Mouse (Mus musculus): ENCODE results near the gene Pxk. TPM values are rescaled to one million over a fixed set of nuclear protein-coding genes. Genes with fewer than 3 reads are reported as not detected.
A peak's percentile ranks its signal among the peaks of the same experiment; 100 is the strongest.
"Not testable (repeated sequence)": the region's sequence is repeated elsewhere in the genome, so short reads cannot be mapped to it uniquely, and the experiment has no call there.

The Pxk gene
- polyA plus RNA-seq, 1 experiment: 45.6 TPM

GRCm38 (mm10) chr14:8117371-8117770 is 19.4 kb downstream of the Pxk start:
- Histone ChIP-seq H3K4me3 (ENCODE audit: insufficient read depth, low read length) (no peak overlapping the region), H3K27ac (ENCODE audit: insufficient read depth, low read length) (no peak overlapping the region), H3K4me1 (ENCODE audit: control insufficient read depth, insufficient read depth, low read length) (peaks cover 2% of the 10 kb centered on the region; the same call in 1 of the 2 replicates)
- TF ChIP-seq POLR2A (IDR thresholded peaks at IDR 0.05; ENCODE audit: low read depth, low read length) (no peak), CTCF (IDR thresholded peaks at IDR 0.05; ENCODE audit: borderline replicate concordance, insufficient read depth, low read length) (no peak)

DNA sequence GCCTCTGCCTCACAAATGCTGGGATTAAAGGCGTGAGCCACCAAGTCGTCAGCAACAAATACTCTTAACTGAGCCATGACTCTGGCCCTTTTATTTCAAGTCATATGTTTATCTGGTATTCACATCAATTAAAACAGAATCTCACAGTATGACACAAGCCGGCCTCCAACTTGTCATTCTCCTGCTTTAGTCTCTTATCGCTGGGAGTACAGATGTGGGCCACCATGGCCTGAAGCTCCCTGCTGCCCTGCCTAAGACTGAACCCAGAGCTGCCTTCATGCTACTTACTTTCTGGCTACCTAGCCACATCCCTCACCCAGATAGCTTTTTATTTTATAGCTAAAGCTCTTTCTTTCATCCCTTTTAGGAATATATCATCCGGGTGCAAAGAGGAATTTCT is 21.4 kb downstream of the Pxk start:
- TF ChIP-seq POLR2A (IDR thresholded peaks at IDR 0.05; ENCODE audit: low read depth, low read length): no peak
- TF ChIP-seq CTCF (IDR thresholded peaks at IDR 0.05; ENCODE audit: borderline replicate concordance, insufficient read depth, low read length): no peak
- H3K4me3 ChIP-seq (ENCODE audit: insufficient read depth, low read length): no peak overlapping the region
- no peak overlapping the region for H3K27ac ChIP-seq (ENCODE audit: insufficient read depth, low read length)
- H3K4me1 ChIP-seq (ENCODE audit: control insufficient read depth, insufficient read depth, low read length): peaks cover 2% of the 10 kb centered on the region; the same call in 1 of the 2 replicates

GRCm38 (mm10) chr14:8119904-8120303 is 21.9 kb downstream of the Pxk start:
- peaks cover 2% of the 10 kb centered on the region; the same call in 1 of the 2 replicates for H3K4me1 ChIP-seq (ENCODE audit: control insufficient read depth, insufficient read depth, low read length)
- no peak overlapping the region for H3K27ac ChIP-seq (ENCODE audit: insufficient read depth, low read length)
- H3K4me3 ChIP-seq (ENCODE audit: insufficient read depth, low read length): no peak overlapping the region
- TF ChIP-seq CTCF (IDR thresholded peaks at IDR 0.05; ENCODE audit: borderline replicate concordance, insufficient read depth, low read length): no peak
- TF ChIP-seq POLR2A (IDR thresholded peaks at IDR 0.05; ENCODE audit: low read depth, low read length): no peak

GRCm38 (mm10) chr14:8123141-8123540 is 25.1 kb downstream of the Pxk start:
- TF ChIP-seq POLR2A (IDR thresholded peaks at IDR 0.05; ENCODE audit: low read depth, low read length) (no peak), CTCF (IDR thresholded peaks at IDR 0.05; ENCODE audit: borderline replicate concordance, insufficient read depth, low read length) (no peak)
- Histone ChIP-seq H3K4me3 (ENCODE audit: insufficient read depth, low read length) (no peak overlapping the region), H3K4me1 (ENCODE audit: control insufficient read depth, insufficient read depth, low read length) (peaks cover 2% of the 10 kb centered on the region; the same call in 1 of the 2 replicates), H3K27ac (ENCODE audit: insufficient read depth, low read length) (no peak overlapping the region)

DNA sequence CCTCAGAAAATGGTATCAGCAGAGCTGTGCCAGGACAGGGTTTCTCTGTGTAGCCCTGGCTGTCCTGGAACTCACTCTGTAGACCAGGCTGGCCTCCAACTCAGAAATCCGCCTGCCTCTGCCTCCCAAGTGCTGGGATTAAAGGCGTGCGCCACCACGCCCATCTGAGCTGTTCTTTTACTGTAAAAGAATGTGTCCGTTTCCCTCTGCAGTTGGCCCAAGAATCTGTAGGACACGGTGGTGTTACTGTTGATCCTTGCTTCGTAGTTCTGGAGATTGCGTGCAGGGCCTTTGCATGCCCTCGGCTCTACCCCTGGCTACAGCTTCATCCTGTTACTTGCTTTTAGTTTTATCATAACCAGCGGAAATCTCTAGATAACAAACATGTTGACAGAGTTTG is 25.6 kb downstream of the Pxk start:
- H3K4me1 ChIP-seq (ENCODE audit: control insufficient read depth, insufficient read depth, low read length); H3K27ac ChIP-seq (ENCODE audit: insufficient read depth, low read length); H3K4me3 ChIP-seq (ENCODE audit: insufficient read depth, low read length): not testable (repeated sequence)

DNA sequence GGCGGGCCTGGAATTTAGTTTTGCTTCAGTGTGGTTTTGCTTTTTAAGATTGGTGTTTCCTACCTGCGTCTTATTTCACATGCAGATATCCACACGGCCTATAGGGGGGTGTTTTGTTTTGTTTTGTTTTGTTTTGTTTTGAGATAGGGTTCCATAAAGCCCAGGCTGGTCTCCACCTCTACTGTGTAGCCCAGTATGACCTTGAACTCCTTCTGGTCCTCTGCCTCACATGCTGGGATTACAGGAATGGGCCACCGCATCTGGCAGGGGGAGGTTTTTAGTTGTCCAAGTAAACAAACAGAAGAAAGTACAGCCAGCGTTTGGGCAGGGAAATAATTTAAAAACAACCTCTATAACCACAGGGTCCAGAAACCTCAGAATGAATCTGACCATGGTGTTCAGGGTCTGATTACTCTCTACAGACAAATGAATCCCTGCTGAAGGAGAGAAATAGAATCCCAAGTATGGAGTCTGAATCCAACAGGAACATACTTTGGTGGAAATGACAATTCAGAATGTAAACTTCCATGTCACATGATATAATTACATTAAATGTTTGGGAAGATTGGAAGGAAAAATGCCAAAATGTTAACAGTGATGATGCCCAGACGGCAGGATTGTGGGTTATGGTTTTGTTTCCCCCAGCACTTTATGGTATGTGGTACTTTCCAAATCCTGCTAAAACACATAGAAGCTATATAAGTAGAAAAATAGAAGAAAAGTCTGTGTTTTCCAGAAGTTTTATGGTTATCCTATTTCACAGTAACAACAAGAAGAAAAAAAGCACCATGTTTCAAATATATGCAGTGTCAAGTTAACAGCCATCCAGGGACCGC is 26.3 kb downstream of the Pxk start:
- TF ChIP-seq CTCF (IDR thresholded peaks at IDR 0.05; ENCODE audit: borderline replicate concordance, insufficient read depth, low read length) (no peak), POLR2A (IDR thresholded peaks at IDR 0.05; ENCODE audit: low read depth, low read length) (no peak)
- peaks cover 2% of the 10 kb centered on the region; the same call in 1 of the 2 replicates for H3K4me1 ChIP-seq (ENCODE audit: control insufficient read depth, insufficient read depth, low read length)
- H3K4me3 ChIP-seq (ENCODE audit: insufficient read depth, low read length): no peak overlapping the region
- no peak overlapping the region for H3K27ac ChIP-seq (ENCODE audit: insufficient read depth, low read length)

- H3K4me3 ChIP-seq (ENCODE audit: insufficient read depth, low read length): no peak overlapping the region
- no peak overlapping the region for H3K27ac ChIP-seq (ENCODE audit: insufficient read depth, low read length)
- H3K4me1 ChIP-seq (ENCODE audit: control insufficient read depth, insufficient read depth, low read length): no peaks in the 10 kb centered on the region
- TF ChIP-seq POLR2A (IDR thresholded peaks at IDR 0.05; ENCODE audit: low read depth, low read length): no peak
- TF ChIP-seq CTCF (IDR thresholded peaks at IDR 0.05; ENCODE audit: borderline replicate concordance, insufficient read depth, low read length): no peak
Measured at GRCm38 (mm10) chr14:8127971-8128370, 30.0 kb downstream of the Pxk start.

- TF ChIP-seq POLR2A (IDR thresholded peaks at IDR 0.05; ENCODE audit: low read depth, low read length) (no peak), CTCF (IDR thresholded peaks at IDR 0.05; ENCODE audit: borderline replicate concordance, insufficient read depth, low read length) (no peak)
- Histone ChIP-seq H3K27ac (ENCODE audit: insufficient read depth, low read length) (no peak overlapping the region), H3K4me3 (ENCODE audit: insufficient read depth, low read length) (no peak overlapping the region), H3K4me1 (ENCODE audit: control insufficient read depth, insufficient read depth, low read length) (peaks cover 9% of the 10 kb centered on the region)
Measured at GRCm38 (mm10) chr14:8132789-8133188, 34.8 kb downstream of the Pxk start.

DNA sequence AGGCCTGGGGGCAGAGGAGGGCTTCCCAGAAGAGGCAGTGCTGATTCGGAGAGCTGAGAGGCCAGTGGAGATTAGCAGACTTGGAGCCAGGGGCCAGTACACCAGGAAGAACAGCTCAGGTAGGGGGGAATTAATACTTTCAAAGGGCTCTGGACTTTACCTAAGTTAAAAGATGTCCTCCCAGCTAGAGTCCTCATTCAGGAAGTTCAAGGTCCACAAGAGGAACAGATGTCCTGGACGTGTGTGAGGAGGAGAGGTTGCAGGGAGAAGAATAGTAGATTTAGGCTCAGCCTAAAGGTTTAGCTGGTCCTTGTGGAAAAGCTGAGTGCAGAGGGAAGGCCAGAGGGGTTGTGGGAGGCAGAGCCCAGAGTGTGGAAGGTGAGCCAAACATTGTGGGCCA is 36.2 kb downstream of the Pxk start:
- TF ChIP-seq POLR2A (IDR thresholded peaks at IDR 0.05; ENCODE audit: low read depth, low read length): no peak
- no peak for TF ChIP-seq CTCF (IDR thresholded peaks at IDR 0.05; ENCODE audit: borderline replicate concordance, insufficient read depth, low read length)
- H3K27ac ChIP-seq (ENCODE audit: insufficient read depth, low read length): peak overlapping the region; percentile 88
- peaks cover 9% of the 10 kb centered on the region for H3K4me1 ChIP-seq (ENCODE audit: control insufficient read depth, insufficient read depth, low read length)
- no peak overlapping the region for H3K4me3 ChIP-seq (ENCODE audit: insufficient read depth, low read length)

GRCm38 (mm10) chr14:8135130-8135529 is 37.1 kb downstream of the Pxk start:
- H3K27ac ChIP-seq (ENCODE audit: insufficient read depth, low read length): peak overlapping the region; percentile 89
- no peak overlapping the region for H3K4me3 ChIP-seq (ENCODE audit: insufficient read depth, low read length)
- H3K4me1 ChIP-seq (ENCODE audit: control insufficient read depth, insufficient read depth, low read length): peaks cover 9% of the 10 kb centered on the region
- TF ChIP-seq POLR2A (IDR thresholded peaks at IDR 0.05; ENCODE audit: low read depth, low read length): no peak
- TF ChIP-seq CTCF (IDR thresholded peaks at IDR 0.05; ENCODE audit: borderline replicate concordance, insufficient read depth, low read length): no peak

Data from embryonic fibroblast, embryonic 13.5 days (primary cell).